Mouse (Mus musculus): ENCODE measurements at regions not wholly inside any gene's neighbourhood (a gene's known extent, or its start where the extent isn't known, plus 50 kb on each side); places are given as distances from the start of the nearest gene placed in this dataset.
A peak's percentile ranks its signal among the peaks of the same experiment; 100 is the strongest.

GRCm38 (mm10) chr17:4742314-4742713 lies 251.8 kb upstream of the Arid1b start:
- 85% methylated on average over 1 of the region's 1 CpGs for WGBS
- Histone ChIP-seq H3K27me3 (no peaks in the 10 kb centered on the region), H3K9me3 (no peaks in the 10 kb centered on the region), H3K4me2 (replicated peaks) (no peak overlapping the region), H3K36me3 (no peaks in the 10 kb centered on the region), H3K9ac (replicated peaks) (no peak overlapping the region), H3K4me3 (replicated peaks) (no peak overlapping the region), H3K27ac (no peak overlapping the region), H3K4me1 (replicated peaks) (peaks cover 11% of the 10 kb centered on the region)
- no peak for ATAC-seq

GRCm38 (mm10) chr17:4762956-4763355 lies 231.2 kb upstream of the Arid1b start:
- H3K9ac ChIP-seq (replicated peaks), result no peak overlapping the region
- H3K4me2 ChIP-seq (replicated peaks), result no peak overlapping the region
- peaks cover 16% of the 10 kb centered on the region; the same call in 1 of the 2 replicates for H3K27me3 ChIP-seq
- no peak overlapping the region for H3K27ac ChIP-seq
- H3K9me3 ChIP-seq, result no peaks in the 10 kb centered on the region
- no peak overlapping the region for H3K4me3 ChIP-seq (replicated peaks)
- ATAC-seq, result no peak
- peaks cover 16% of the 10 kb centered on the region for H3K4me1 ChIP-seq (replicated peaks)
- H3K36me3 ChIP-seq, result no peaks in the 10 kb centered on the region
- WGBS, result 93% methylated on average over 6 of the region's 6 CpGs

- peak; percentile 68 for ATAC-seq
- 15% methylated on average over 5 of the region's 5 CpGs for WGBS
- peaks cover 18% of the 10 kb centered on the region for H3K27me3 ChIP-seq
- H3K9ac ChIP-seq (replicated peaks), result no peak overlapping the region
- H3K36me3 ChIP-seq, result no peaks in the 10 kb centered on the region
- H3K4me1 ChIP-seq (replicated peaks), result peaks cover 16% of the 10 kb centered on the region
- H3K4me3 ChIP-seq (replicated peaks), result no peak overlapping the region
- H3K4me2 ChIP-seq (replicated peaks), result no peak overlapping the region
- H3K27ac ChIP-seq, result 0 out of 2 replicates have a peak overlapping the region, but pooled peaks have one; percentile 10
- H3K9me3 ChIP-seq, result no peaks in the 10 kb centered on the region
These were observed 228.4 kb upstream of the Arid1b start for GRCm38 (mm10) chr17:4765723-4766122.

GRCm38 (mm10) chr17:4767947-4768522 lies 226.1 kb upstream of the Arid1b start:
- Histone ChIP-seq H3K4me1 (replicated peaks) (peaks cover 19% of the 10 kb centered on the region), H3K9ac (replicated peaks) (no peak overlapping the region), H3K27ac (no peak overlapping the region), H3K9me3 (no peaks in the 10 kb centered on the region), H3K4me3 (replicated peaks) (no peak overlapping the region), H3K36me3 (no peaks in the 10 kb centered on the region), H3K4me2 (replicated peaks) (no peak overlapping the region), H3K27me3 (peaks cover 18% of the 10 kb centered on the region)
- ATAC-seq, result no peak
- WGBS, result 96% methylated on average over 5 of the region's 5 CpGs

- Histone ChIP-seq H3K27me3 (peaks cover 18% of the 10 kb centered on the region), H3K9ac (replicated peaks) (no peak overlapping the region), H3K4me1 (replicated peaks) (peaks cover 15% of the 10 kb centered on the region), H3K4me2 (replicated peaks) (no peak overlapping the region), H3K4me3 (replicated peaks) (no peak overlapping the region), H3K27ac (no peak overlapping the region), H3K9me3 (no peaks in the 10 kb centered on the region), H3K36me3 (no peaks in the 10 kb centered on the region)
- WGBS, result 73% methylated on average over 4 of the region's 4 CpGs
- ATAC-seq, result no peak
These were observed 224.8 kb upstream of the Arid1b start for GRCm38 (mm10) chr17:4769284-4769683.

- Histone ChIP-seq H3K4me3 (replicated peaks) (no peak overlapping the region), H3K9ac (replicated peaks) (no peak overlapping the region), H3K4me2 (replicated peaks) (no peak overlapping the region), H3K27me3 (peaks cover 15% of the 10 kb centered on the region), H3K4me1 (replicated peaks) (peaks cover 15% of the 10 kb centered on the region), H3K36me3 (no peaks in the 10 kb centered on the region), H3K9me3 (no peaks in the 10 kb centered on the region), H3K27ac (no peak overlapping the region)
- ATAC-seq, result no peak
- 82% methylated on average over 3 of the region's 3 CpGs for WGBS
These were observed 224.1 kb upstream of the Arid1b start for GRCm38 (mm10) chr17:4770052-4770451.

- Histone ChIP-seq H3K36me3 (no peaks in the 10 kb centered on the region), H3K4me3 (replicated peaks) (no peak overlapping the region), H3K4me2 (replicated peaks) (no peak overlapping the region), H3K27ac (no peak overlapping the region), H3K9ac (replicated peaks) (no peak overlapping the region), H3K9me3 (no peaks in the 10 kb centered on the region), H3K27me3 (0 out of 2 replicates have a peak, but pooled peaks cover 3% of the 10 kb centered on the region), H3K4me1 (replicated peaks) (0 out of 2 replicates have a peak, but pooled peaks cover 4% of the 10 kb centered on the region)
- peak; percentile 69; the same call in 1 of the 2 replicates for ATAC-seq
- 2% methylated on average over 14 of the region's 14 CpGs for WGBS
These were observed 216.0 kb upstream of the Arid1b start for GRCm38 (mm10) chr17:4778161-4778560.

GRCm38 (mm10) chr17:4779017-4779416 lies 215.1 kb upstream of the Arid1b start:
- no peak for ATAC-seq
- Histone ChIP-seq H3K4me1 (replicated peaks) (0 out of 2 replicates have a peak, but pooled peaks cover 4% of the 10 kb centered on the region), H3K9me3 (no peaks in the 10 kb centered on the region), H3K4me3 (replicated peaks) (no peak overlapping the region), H3K9ac (replicated peaks) (no peak overlapping the region), H3K36me3 (no peaks in the 10 kb centered on the region), H3K4me2 (replicated peaks) (no peak overlapping the region), H3K27me3 (0 out of 2 replicates have a peak, but pooled peaks cover 3% of the 10 kb centered on the region), H3K27ac (no peak overlapping the region)
- WGBS, result 92% methylated on average over 10 of the region's 10 CpGs

GRCm38 (mm10) chr17:4781586-4781985 lies 212.5 kb upstream of the Arid1b start:
- Histone ChIP-seq H3K27me3 (0 out of 2 replicates have a peak, but pooled peaks cover 3% of the 10 kb centered on the region), H3K4me3 (replicated peaks) (no peak overlapping the region), H3K9me3 (no peaks in the 10 kb centered on the region), H3K4me1 (replicated peaks) (0 out of 2 replicates have a peak, but pooled peaks cover 4% of the 10 kb centered on the region), H3K4me2 (replicated peaks) (no peak overlapping the region), H3K36me3 (no peaks in the 10 kb centered on the region), H3K27ac (no peak overlapping the region), H3K9ac (replicated peaks) (no peak overlapping the region)
- no peak for ATAC-seq
- WGBS, result 78% methylated on average over 3 of the region's 3 CpGs

GRCm38 (mm10) chr17:4784296-4784695 lies 209.8 kb upstream of the Arid1b start:
- no peak overlapping the region for H3K27ac ChIP-seq
- ATAC-seq, result no peak
- WGBS, result 75% methylated on average over 5 of the region's 5 CpGs

GRCm38 (mm10) chr17:4785281-4785839 lies 208.8 kb upstream of the Arid1b start:
- no peak for ATAC-seq
- Histone ChIP-seq H3K4me2 (replicated peaks) (no peak overlapping the region), H3K27ac (no peak overlapping the region), H3K4me3 (replicated peaks) (no peak overlapping the region), H3K36me3 (no peaks in the 10 kb centered on the region), H3K9ac (replicated peaks) (no peak overlapping the region), H3K27me3 (no peaks in the 10 kb centered on the region), H3K4me1 (replicated peaks) (no peaks in the 10 kb centered on the region), H3K9me3 (no peaks in the 10 kb centered on the region)
- WGBS, result 61% methylated on average over 6 of the region's 6 CpGs

More at GRCm38 (mm10) chr17:4784296-4784695, 209.8 kb upstream of the Arid1b start:
- H3K4me1 ChIP-seq (replicated peaks), result no peaks in the 10 kb centered on the region
- no peaks in the 10 kb centered on the region for H3K36me3 ChIP-seq
- no peaks in the 10 kb centered on the region for H3K27me3 ChIP-seq
- H3K9ac ChIP-seq (replicated peaks), result no peak overlapping the region
- no peaks in the 10 kb centered on the region for H3K9me3 ChIP-seq
- no peak overlapping the region for H3K4me2 ChIP-seq (replicated peaks)
- H3K4me3 ChIP-seq (replicated peaks), result no peak overlapping the region

GRCm38 (mm10) chr17:4786524-4786923 lies 207.6 kb upstream of the Arid1b start:
- no peak for ATAC-seq
- H3K4me2 ChIP-seq (replicated peaks), result no peak overlapping the region
- no peaks in the 10 kb centered on the region for H3K36me3 ChIP-seq
- no peaks in the 10 kb centered on the region for H3K4me1 ChIP-seq (replicated peaks)
- no peak overlapping the region for H3K4me3 ChIP-seq (replicated peaks)
- H3K27ac ChIP-seq, result no peak overlapping the region
- no peak overlapping the region for H3K9ac ChIP-seq (replicated peaks)
- H3K27me3 ChIP-seq, result no peaks in the 10 kb centered on the region
- H3K9me3 ChIP-seq, result no peaks in the 10 kb centered on the region

- Histone ChIP-seq H3K4me1 (replicated peaks) (no peaks in the 10 kb centered on the region), H3K36me3 (no peaks in the 10 kb centered on the region), H3K9ac (replicated peaks) (no peak overlapping the region), H3K9me3 (no peaks in the 10 kb centered on the region), H3K27ac (no peak overlapping the region), H3K27me3 (no peaks in the 10 kb centered on the region), H3K4me2 (replicated peaks) (no peak overlapping the region), H3K4me3 (replicated peaks) (no peak overlapping the region)
- ATAC-seq, result no peak
- WGBS, result 83% methylated on average over 10 of the region's 10 CpGs
These were observed 202.3 kb upstream of the Arid1b start for GRCm38 (mm10) chr17:4791873-4792272.

All from midbrain, embryonic 13.5 days (tissue).